Mouse (Mus musculus): ENCODE data around the gene Atp2a3. TPM values are rescaled to one million over a fixed set of nuclear protein-coding genes. Genes with fewer than 3 reads are reported as not detected.

The Atp2a3 gene
- polyA plus RNA-seq, 1 experiment, result 281 TPM

DNA sequence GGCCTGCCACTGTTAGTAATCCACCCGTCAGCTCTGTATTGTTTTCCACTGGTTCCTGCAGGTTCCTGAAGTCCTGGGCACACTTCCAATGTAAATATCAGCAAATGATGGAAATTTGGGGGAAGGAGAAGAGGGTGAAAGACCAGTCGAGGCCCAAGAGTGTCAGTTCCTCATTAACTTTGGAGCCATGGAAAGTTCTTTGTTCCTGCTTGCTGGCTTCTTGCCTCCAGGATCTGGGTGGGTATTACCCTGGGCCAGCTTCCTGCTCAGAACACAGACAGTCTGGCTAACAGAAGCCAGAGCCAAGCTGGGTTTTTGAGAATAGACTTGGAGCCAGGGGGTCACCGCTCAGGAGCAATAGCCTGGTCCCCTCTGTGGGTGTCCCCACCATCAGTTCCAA, 8.7 kb upstream of the Atp2a3 start:
- Histone ChIP-seq H3K27ac (ENCODE audit: control insufficient read depth, insufficient read depth, low read depth, low read length, poor library complexity) (no peak overlapping the region), H3K4me1 (ENCODE audit: control insufficient read depth, insufficient read depth, low read length) (peaks cover 20% of the 10 kb centered on the region), H3K4me3 (replicated peaks; ENCODE audit: control insufficient read depth, low read depth, low read length) (no peak overlapping the region)
- TF ChIP-seq POLR2A (IDR thresholded peaks at IDR 0.05; ENCODE audit: borderline replicate concordance, control insufficient read depth, low read depth, low read length) (no peak), CTCF (IDR thresholded peaks at IDR 0.05; ENCODE audit: control insufficient read depth, insufficient read depth, low read length) (no peak)
- 57% methylated on average over 3 of the region's 3 CpGs for WGBS

DNA sequence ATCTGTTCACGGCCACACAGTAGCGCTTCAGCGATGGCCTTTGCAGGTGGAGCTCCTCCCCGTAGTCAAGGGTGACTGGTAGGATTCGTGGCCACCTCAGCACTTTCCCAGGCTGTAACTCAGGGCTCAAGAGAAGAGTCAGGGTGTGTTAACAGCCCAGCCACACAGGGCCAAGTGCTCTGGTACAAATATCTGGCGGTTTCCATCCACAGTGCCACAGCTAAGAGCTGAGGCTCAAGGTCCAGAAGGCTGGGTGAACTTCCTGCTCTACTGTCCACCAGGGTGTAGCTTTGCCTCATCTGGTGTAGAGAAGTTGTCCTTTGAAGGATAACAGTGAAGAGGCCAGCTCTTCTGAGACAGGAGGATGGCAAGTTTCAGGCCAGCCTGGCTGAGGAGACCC, 8.3 kb upstream of the Atp2a3 start:
- WGBS, result 79% methylated on average over 6 of the region's 6 CpGs
- Histone ChIP-seq H3K27ac (ENCODE audit: control insufficient read depth, insufficient read depth, low read depth, low read length, poor library complexity) (no peak overlapping the region), H3K4me3 (replicated peaks; ENCODE audit: control insufficient read depth, low read depth, low read length) (no peak overlapping the region), H3K4me1 (ENCODE audit: control insufficient read depth, insufficient read depth, low read length) (peaks cover 24% of the 10 kb centered on the region)
- TF ChIP-seq CTCF (IDR thresholded peaks at IDR 0.05; ENCODE audit: control insufficient read depth, insufficient read depth, low read length) (no peak), POLR2A (IDR thresholded peaks at IDR 0.05; ENCODE audit: borderline replicate concordance, control insufficient read depth, low read depth, low read length) (no peak)

DNA sequence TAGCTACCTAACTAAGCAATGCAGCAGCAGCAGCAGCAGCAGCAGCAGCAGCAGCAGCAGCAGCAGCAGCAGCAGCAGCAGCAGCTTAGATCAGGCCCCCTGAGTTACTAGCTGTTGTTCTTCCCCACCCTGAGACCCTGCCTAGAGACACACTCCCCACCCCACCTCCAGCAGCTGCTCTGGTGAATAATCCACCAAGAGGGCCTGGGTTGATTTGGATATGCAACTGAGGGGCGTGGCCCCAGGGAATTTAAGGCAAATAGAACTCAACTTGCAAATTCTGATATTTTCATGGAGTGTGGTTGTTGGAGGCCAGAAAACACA, 7.9 kb upstream of the Atp2a3 start:
- H3K27ac ChIP-seq (ENCODE audit: control insufficient read depth, insufficient read depth, low read depth, low read length, poor library complexity), result peak overlapping the region; percentile 49; the same call in 1 of the 2 replicates
- 82% methylated on average over 1 of the region's 1 CpGs for WGBS
- TF ChIP-seq CTCF (IDR thresholded peaks at IDR 0.05; ENCODE audit: control insufficient read depth, insufficient read depth, low read length) (no peak), POLR2A (IDR thresholded peaks at IDR 0.05; ENCODE audit: borderline replicate concordance, control insufficient read depth, low read depth, low read length) (no peak)
- H3K4me3 ChIP-seq (replicated peaks; ENCODE audit: control insufficient read depth, low read depth, low read length), result no peak overlapping the region
- H3K4me1 ChIP-seq (ENCODE audit: control insufficient read depth, insufficient read depth, low read length), result peaks cover 24% of the 10 kb centered on the region

DNA sequence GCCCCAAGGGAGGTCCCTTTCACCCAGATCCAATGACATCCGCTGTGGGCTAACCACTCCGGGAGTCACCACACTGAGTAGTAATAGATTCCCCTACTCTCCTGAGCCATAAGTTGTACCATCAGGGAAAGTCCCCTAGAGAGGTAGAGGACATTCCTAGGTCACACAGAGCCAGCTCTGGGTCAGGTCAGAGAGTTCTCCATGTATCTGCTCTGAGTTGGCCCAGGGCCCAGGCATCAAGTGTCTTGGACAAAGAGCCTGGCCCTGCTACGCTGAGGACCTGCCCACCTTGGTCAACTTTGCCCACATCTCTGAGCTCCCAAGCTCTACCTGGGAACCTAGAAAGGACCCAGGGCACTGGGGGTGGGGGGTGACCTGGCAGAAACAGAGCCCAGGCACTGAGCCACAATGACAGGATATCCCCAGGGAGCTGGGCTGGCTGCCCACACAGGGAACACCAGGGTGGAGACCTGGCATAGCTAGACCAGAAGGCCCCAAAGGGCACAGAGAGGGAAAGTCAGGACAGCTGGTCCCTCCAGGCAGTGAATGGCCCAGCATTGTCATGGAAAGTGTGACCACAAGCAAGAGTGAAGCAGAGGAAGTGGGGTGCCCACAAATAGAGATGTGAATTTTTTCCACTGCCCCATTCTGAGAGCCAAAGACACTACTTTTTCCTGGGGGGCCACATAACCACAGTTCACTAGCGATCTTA, 7.4 kb upstream of the Atp2a3 start:
- peak overlapping the region; percentile 68 for H3K27ac ChIP-seq (ENCODE audit: control insufficient read depth, insufficient read depth, low read depth, low read length, poor library complexity)
- WGBS, result 48% methylated on average over 4 of the region's 4 CpGs
- H3K4me1 ChIP-seq (ENCODE audit: control insufficient read depth, insufficient read depth, low read length), result peaks cover 24% of the 10 kb centered on the region

DNA sequence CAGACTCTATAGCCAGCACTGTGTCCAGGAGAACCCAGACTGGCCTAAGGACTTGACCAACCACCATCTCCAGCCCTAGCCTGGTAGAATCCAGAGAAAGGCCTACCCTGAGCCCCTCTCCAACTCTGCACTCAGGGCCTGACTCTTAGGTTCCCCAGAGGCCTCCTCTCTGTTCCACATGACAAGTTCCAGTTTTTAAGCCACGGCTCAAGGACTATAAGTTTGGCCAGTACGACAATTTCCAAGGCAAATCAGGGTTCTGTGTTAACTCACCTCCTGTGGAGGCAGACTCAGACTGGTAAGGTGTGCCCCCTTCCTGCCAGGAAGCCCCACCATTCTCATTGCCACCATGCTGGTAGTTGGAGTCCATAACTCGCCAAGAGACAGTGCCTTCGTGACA, 6.8 kb upstream of the Atp2a3 start:
- TF ChIP-seq POLR2A (IDR thresholded peaks at IDR 0.05; ENCODE audit: borderline replicate concordance, control insufficient read depth, low read depth, low read length) (no peak), CTCF (IDR thresholded peaks at IDR 0.05; ENCODE audit: control insufficient read depth, insufficient read depth, low read length) (no peak)
- peak overlapping the region; percentile 68 for H3K27ac ChIP-seq (ENCODE audit: control insufficient read depth, insufficient read depth, low read depth, low read length, poor library complexity)
- H3K4me3 ChIP-seq (replicated peaks; ENCODE audit: control insufficient read depth, low read depth, low read length), result no peak overlapping the region
- 58% methylated on average over 4 of the region's 4 CpGs for WGBS
- peaks cover 26% of the 10 kb centered on the region for H3K4me1 ChIP-seq (ENCODE audit: control insufficient read depth, insufficient read depth, low read length)

More for the DNA sequence above, 7.4 kb upstream of the Atp2a3 start:
- no peak for TF ChIP-seq POLR2A (IDR thresholded peaks at IDR 0.05; ENCODE audit: borderline replicate concordance, control insufficient read depth, low read depth, low read length)
- no peak overlapping the region for H3K4me3 ChIP-seq (replicated peaks; ENCODE audit: control insufficient read depth, low read depth, low read length)

DNA sequence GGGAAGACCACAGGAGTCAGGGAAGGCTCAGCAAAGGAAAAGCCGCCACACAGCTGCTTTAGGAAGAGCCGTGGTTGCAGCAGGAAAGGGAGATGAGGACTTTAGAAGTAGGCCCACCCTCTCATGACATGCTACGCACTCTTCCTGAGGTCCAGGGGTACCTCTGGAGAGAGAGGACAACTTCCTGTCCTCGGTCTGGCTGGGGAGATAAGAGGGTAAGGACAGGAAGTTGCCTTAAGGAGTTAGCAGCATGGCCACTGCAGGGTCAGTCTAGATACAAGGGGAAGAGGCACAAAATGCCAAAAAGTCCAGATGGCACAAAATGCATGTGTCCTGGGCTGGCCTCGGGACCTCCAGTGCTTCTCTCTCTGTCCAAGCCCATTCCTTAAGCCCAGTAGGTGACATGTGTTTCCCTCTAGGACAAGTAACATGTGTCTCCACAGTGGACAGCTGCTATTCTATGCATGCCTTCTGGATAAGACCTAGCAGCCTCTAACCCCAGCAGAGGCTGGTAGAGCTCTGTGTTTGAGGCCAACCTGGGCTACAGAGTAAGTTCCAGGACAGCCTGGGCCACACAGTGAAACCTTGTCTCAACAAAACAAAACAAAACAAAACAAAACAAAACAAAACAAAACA, 5.5 kb upstream of the Atp2a3 start:
- Histone ChIP-seq H3K4me3 (replicated peaks; ENCODE audit: control insufficient read depth, low read depth, low read length) (no peak overlapping the region), H3K4me1 (ENCODE audit: control insufficient read depth, insufficient read depth, low read length) (peaks cover 28% of the 10 kb centered on the region), H3K27ac (ENCODE audit: control insufficient read depth, insufficient read depth, low read depth, low read length, poor library complexity) (no peak overlapping the region)
- TF ChIP-seq POLR2A (IDR thresholded peaks at IDR 0.05; ENCODE audit: borderline replicate concordance, control insufficient read depth, low read depth, low read length) (no peak), CTCF (IDR thresholded peaks at IDR 0.05; ENCODE audit: control insufficient read depth, insufficient read depth, low read length) (no peak)
- WGBS, result 21% methylated on average over 5 of the region's 5 CpGs

DNA sequence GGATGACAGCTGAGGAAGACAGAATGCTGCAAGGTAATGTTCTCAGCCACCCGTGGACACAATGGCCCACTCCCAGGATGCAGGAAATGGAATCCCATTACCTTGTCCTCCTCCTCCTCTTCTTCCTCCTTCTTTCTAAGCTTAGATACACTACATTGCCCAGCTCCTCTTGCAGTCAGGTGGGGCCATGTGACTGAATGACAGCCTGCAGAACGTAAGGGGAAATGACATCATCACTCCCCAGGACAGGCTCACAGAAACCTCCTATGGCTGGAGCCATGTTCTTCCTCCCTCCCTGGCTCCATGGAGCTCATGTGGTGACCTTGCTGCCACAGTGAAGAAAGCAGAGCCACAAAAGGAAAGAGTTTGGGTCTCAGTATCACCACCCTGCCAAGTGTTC, 3.7 kb upstream of the Atp2a3 start:
- 12% methylated on average over 2 of the region's 2 CpGs for WGBS

DNA sequence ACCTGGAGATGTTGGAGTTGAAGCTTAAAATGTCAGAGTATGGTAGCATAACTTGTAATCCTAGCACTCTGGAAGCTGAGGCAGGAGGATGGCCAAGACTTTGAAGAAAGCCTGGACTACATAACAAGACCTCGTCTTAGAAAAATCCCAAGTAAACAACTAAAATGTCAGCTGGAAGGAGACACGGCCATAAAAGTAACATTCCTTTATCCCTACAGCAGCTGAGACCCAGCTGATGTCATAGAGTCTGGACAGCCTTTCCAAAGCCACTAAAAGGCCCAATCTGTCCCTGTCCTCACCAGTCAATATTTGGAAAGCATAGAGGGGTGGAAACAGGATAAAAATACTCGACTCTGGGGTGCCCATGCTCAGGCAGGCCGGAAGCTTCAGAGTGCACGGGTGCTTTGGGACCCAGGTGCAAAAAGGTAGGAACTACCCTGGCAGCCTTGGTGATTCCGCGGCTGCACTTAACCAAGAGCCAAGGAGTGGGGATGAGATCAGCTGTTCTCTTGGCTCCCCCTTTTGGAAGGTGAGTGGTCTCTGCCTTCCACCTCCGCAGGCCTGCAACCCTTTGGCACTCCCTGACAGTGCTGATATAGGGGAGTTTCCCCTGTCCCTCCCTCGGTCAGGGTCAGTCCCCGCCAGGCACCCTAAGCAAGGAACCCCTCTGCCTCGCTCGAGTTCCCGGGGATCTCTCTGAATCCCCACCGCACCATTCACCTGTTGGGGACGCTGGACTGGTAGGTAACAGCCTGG, 867 bp upstream of the Atp2a3 start:
- Histone ChIP-seq H3K4me1 (ENCODE audit: control insufficient read depth, insufficient read depth, low read length) (peaks cover 17% of the 10 kb centered on the region), H3K4me3 (replicated peaks; ENCODE audit: control insufficient read depth, low read depth, low read length) (peak overlapping the region; percentile 73), H3K27ac (ENCODE audit: control insufficient read depth, insufficient read depth, low read depth, low read length, poor library complexity) (peak overlapping the region; percentile 98)
- WGBS, result 29% methylated on average over 15 of the region's 15 CpGs
- TF ChIP-seq POLR2A (IDR thresholded peaks at IDR 0.05; ENCODE audit: borderline replicate concordance, control insufficient read depth, low read depth, low read length) (no peak), CTCF (IDR thresholded peaks at IDR 0.05; ENCODE audit: control insufficient read depth, insufficient read depth, low read length) (no peak)

More for the DNA sequence above, 3.7 kb upstream of the Atp2a3 start:
- Histone ChIP-seq H3K4me3 (replicated peaks; ENCODE audit: control insufficient read depth, low read depth, low read length) (no peak overlapping the region), H3K4me1 (ENCODE audit: control insufficient read depth, insufficient read depth, low read length) (peaks cover 28% of the 10 kb centered on the region), H3K27ac (ENCODE audit: control insufficient read depth, insufficient read depth, low read depth, low read length, poor library complexity) (no peak overlapping the region)
- no peak for TF ChIP-seq POLR2A (IDR thresholded peaks at IDR 0.05; ENCODE audit: borderline replicate concordance, control insufficient read depth, low read depth, low read length)
- no peak for TF ChIP-seq CTCF (IDR thresholded peaks at IDR 0.05; ENCODE audit: control insufficient read depth, insufficient read depth, low read length)
